In the genomic region with DNA sequence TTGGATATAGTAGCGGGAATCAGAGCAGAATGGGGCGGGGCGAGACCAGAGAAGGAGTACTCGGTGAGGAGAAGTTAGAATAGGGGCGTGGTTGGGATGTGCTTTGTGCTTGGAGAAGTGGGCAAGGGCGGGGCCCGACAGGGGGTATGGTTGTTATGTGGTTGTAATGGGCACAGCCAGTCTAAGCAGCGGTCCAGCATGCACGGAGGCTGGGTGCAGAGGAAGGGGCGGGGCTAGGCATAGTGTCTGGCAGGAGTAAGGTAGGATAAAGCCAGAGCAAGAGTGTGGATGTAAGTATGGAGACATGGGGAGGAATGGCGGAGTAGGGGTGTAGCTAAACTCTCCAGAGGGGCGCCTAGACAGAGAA, we compare ENCODE assay signal across 8 mouse cellular contexts. TPM values are rescaled to one million over a fixed set of nuclear protein-coding genes. Genes with fewer than 3 reads are reported as not detected.
DNase-seq lines count a peak whose midpoint lies in the region; ATAC-seq lines count a peak whose summit lies in the region.

No protein-coding gene starts in this region.

- no peak overlapping the region for H3K9ac ChIP-seq in limb, embryonic 12.5 days (replicated peaks)
- H3K9ac ChIP-seq in stomach, embryonic 14.5 days (replicated peaks; ENCODE audit: low read depth, low read length), result no peak overlapping the region

- ATAC-seq in cerebellum, adult (ENCODE audit: insufficient number of reproducible peaks, low FRiP score, low TSS enrichment), result peak; percentile 33; the same call in 1 of the 2 replicates
- peak; percentile 85 for ATAC-seq in limb, embryonic 12.5 days (ENCODE audit: insufficient number of reproducible peaks, insufficient read depth, low FRiP score, low TSS enrichment, low read depth)
- peak; percentile 71; the same call in 1 of the 2 replicates for ATAC-seq in stomach, embryonic 14.5 days (ENCODE audit: insufficient number of reproducible peaks, insufficient read depth, low FRiP score, low read depth)

- no peaks in the 10 kb centered on the region for H3K9me3 ChIP-seq in limb, embryonic 12.5 days
- no peaks in the 10 kb centered on the region for H3K9me3 ChIP-seq in stomach, embryonic 14.5 days (ENCODE audit: control insufficient read depth, low read depth, low read length)

- no peaks in the 10 kb centered on the region for H3K36me3 ChIP-seq in limb, embryonic 12.5 days
- no peaks in the 10 kb centered on the region for H3K36me3 ChIP-seq in stomach, embryonic 14.5 days (ENCODE audit: control insufficient read depth, insufficient read depth, low read length)

- peak overlapping the region; percentile 46 for H3K4me3 ChIP-seq in limb, embryonic 12.5 days (replicated peaks)
- H3K4me3 ChIP-seq in stomach, embryonic 14.5 days (ENCODE audit: low read depth, low read length), result peak overlapping the region; percentile 43

- DNase-seq in cerebellum, adult 11-12 months, result no peak
- DNase-seq in right cerebral cortex, postnatal 25 days, result peak; percentile 36
- DNase-seq in right cerebral cortex, adult 2 months (ENCODE audit: low spot score in 2 of 2), result no peak
- DNase-seq in natural killer cell, adult 2 months (ENCODE audit: low spot score in 2 of 2), result no peak
- DNase-seq in layer of hippocampus, postnatal 25 days (ENCODE audit: extremely low spot score in 1 of 2, low spot score in 1 of 2), result no peak

- peak overlapping the region; percentile 93 for H3K4me2 ChIP-seq in limb, embryonic 12.5 days
- H3K4me2 ChIP-seq in stomach, embryonic 14.5 days (replicated peaks; ENCODE audit: low read depth, low read length), result peak overlapping the region; percentile 88

- no peak overlapping the region for H3K27ac ChIP-seq in limb, embryonic 12.5 days
- no peak overlapping the region for H3K27ac ChIP-seq in stomach, embryonic 14.5 days (ENCODE audit: low read length)

- 3% methylated on average over 12 of the region's 12 CpGs for WGBS in limb, embryonic 12.5 days
- WGBS in stomach, embryonic 14.5 days, result 5% methylated on average over 12 of the region's 12 CpGs

- peaks cover 16% of the 10 kb centered on the region for H3K4me1 ChIP-seq in limb, embryonic 12.5 days (replicated peaks)
- H3K4me1 ChIP-seq in stomach, embryonic 14.5 days (ENCODE audit: control insufficient read depth, insufficient read depth, low read length), result peaks cover 3% of the 10 kb centered on the region; the same call in 1 of the 2 replicates

- H3K27me3 ChIP-seq in limb, embryonic 12.5 days, result peaks cover 31% of the 10 kb centered on the region
- H3K27me3 ChIP-seq in stomach, embryonic 14.5 days (ENCODE audit: control insufficient read depth, insufficient read depth, low read length), result no peaks in the 10 kb centered on the region

RNA-seq across cellular contexts. Expression of a gene that starts 28.8 kb away (rescaled TPM):
- 0.13 and 0.43 TPM in 2 replicates for polyA plus RNA-seq in limb, embryonic 12.5 days (2016; fragmentation: Nextera tagmentation; extraction: Ambion mirVana)
- 2.8 and 4.8 TPM in 2 replicates for polyA plus RNA-seq in stomach, embryonic 14.5 days (2014; fragmentation: Nextera tagmentation; extraction: Ambion mirVana)
- 10 to 100 TPM; 62.7 to 81.7 TPM for total RNA-seq in layer of hippocampus, postnatal 25 days (2021)

RNA-seq across cellular contexts. Expression of a gene that starts 52.2 kb away (rescaled TPM):
- polyA plus RNA-seq in limb, embryonic 12.5 days (2016; fragmentation: Nextera tagmentation; extraction: Ambion mirVana), result 59.6 and 66.8 TPM in 2 replicates
- 221 and 237 TPM in 2 replicates for polyA plus RNA-seq in stomach, embryonic 14.5 days (2014; fragmentation: Nextera tagmentation; extraction: Ambion mirVana)
- total RNA-seq in layer of hippocampus, postnatal 25 days (2021), result 10 to 100 TPM in 1 of 2 experiments, 1 to 10 TPM in 1; 7.7 to 14.4 TPM

RNA-seq across cellular contexts. Expression of a gene that starts 57.2 kb away (rescaled TPM):
- polyA plus RNA-seq in limb, embryonic 12.5 days (2016; fragmentation: Nextera tagmentation; extraction: Ambion mirVana), result 478 and 499 TPM in 2 replicates
- polyA plus RNA-seq in stomach, embryonic 14.5 days (2014; fragmentation: Nextera tagmentation; extraction: Ambion mirVana), result 494 and 496 TPM in 2 replicates
- 100 to 1,000 TPM; 397 to 426 TPM for total RNA-seq in layer of hippocampus, postnatal 25 days (2021)

RNA-seq across cellular contexts. Expression of a gene that starts 57.3 kb away (rescaled TPM):
- 0.17 TPM in 1 of 2 replicates, not detected in the other for polyA plus RNA-seq in limb, embryonic 12.5 days (2016; fragmentation: Nextera tagmentation; extraction: Ambion mirVana)
- 0.25 and 0.35 TPM in 2 replicates for polyA plus RNA-seq in stomach, embryonic 14.5 days (2014; fragmentation: Nextera tagmentation; extraction: Ambion mirVana)
- total RNA-seq in layer of hippocampus, postnatal 25 days (2021), result under 1 TPM in 1 of 2 experiments, not detected in 1; 0.40 TPM

Comparison
In these comparisons a context has a peak if more than half of its experiments do, and no peak if none do; other contexts are left out.
1. ATAC-seq: peak in every context shown above with its lines; median percentile 85 in limb, embryonic 12.5 days; 71 in stomach, embryonic 14.5 days; 33 in cerebellum, adult.